Mouse (Mus musculus): ENCODE measurements around the gene Ndc1.

- TF ChIP-seq CTCF (IDR thresholded peaks at IDR 0.05; ENCODE audit: low read depth, low read length): no peak
- no peak for TF ChIP-seq POLR2A (IDR thresholded peaks at IDR 0.05; ENCODE audit: insufficient read depth, low read length)
Measured at GRCm38 (mm10) chr4:107367567-107368314, at the start of gene Ndc1.

Measured in ES-Bruce4 (cell line).